Mouse (Mus musculus) central nervous system, embryonic 18 days (tissue): ENCODE data around the gene Arl2. TPM values are rescaled to one million over a fixed set of nuclear protein-coding genes. Genes with fewer than 3 reads are reported as not detected.

Experiments used
- polyA plus RNA-seq: library from polyadenylated mRNA; depleted of rRNA; stranded (reverse); fragments of >200 nt; gene quantifications from 2 replicates; pipeline ENCODE4 v1.2.3, GENCODE M21; 2012; rRNA removed

The Arl2 gene
- polyA plus RNA-seq, result 107 and 108 TPM in 2 replicates

GRCm38 (mm10) chr19:6141394-6141749 is at the start of gene Arl2:
TSS of gene Arl2 (minus strand) at chr19:6141548.

GRCm38 (mm10) chr19:6184131-6184530 is 42.8 kb upstream of the Arl2 start, which contains the start of gene Majin:
TSS of gene Majin (plus strand) at chr19:6184388.

GRCm38 (mm10) chr19:6140678-6141393 is 512 bp downstream of the Arl2 start, which contains the start of gene Batf2:
TSS of gene Batf2 (plus strand) at chr19:6140983.

GRCm38 (mm10) chr19:6127760-6128341 is 13.5 kb downstream of the Arl2 start, which contains the start of gene Snx15:
TSS of gene Snx15 (minus strand) at chr19:6128304.

GRCm38 (mm10) chr19:6117986-6118676 is 23.2 kb downstream of the Arl2 start, which contains the start of gene Sac3d1:
TSS of gene Sac3d1 (minus strand) at chr19:6118650.

GRCm38 (mm10) chr19:6105586-6105985 is 35.8 kb downstream of the Arl2 start, which contains the start of gene Naaladl1:
TSS of gene Naaladl1 (plus strand) at chr19:6105782.

GRCm38 (mm10) chr19:6094119-6094518 is 47.2 kb downstream of the Arl2 start, which contains the start of gene AC131692.1:
TSS of gene AC131692.1 (plus strand) at chr19:6094419.

GRCm38 (mm10) chr19:6084478-6085248 is 56.7 kb downstream of the Arl2 start, which contains the start of the genes Zfpl1 and Cdca5:
TSS of gene Zfpl1 (minus strand) at chr19:6084956.
TSS of gene Cdca5 (plus strand) at chr19:6084983.

Other genes starting within 250 kb of the Arl2 start
- 12.6 and 14.4 TPM in 2 replicates for gene Tigd3, start 247.4 kb downstream of the Arl2 start, polyA plus RNA-seq
- gene Dpf2, start 228.5 kb downstream of the Arl2 start, polyA plus RNA-seq, result 147 and 151 TPM in 2 replicates
- 17.8 and 18.1 TPM in 2 replicates for gene Cdc42ep2, start 216.7 kb downstream of the Arl2 start, polyA plus RNA-seq
- gene Pola2, start 177.3 kb downstream of the Arl2 start, polyA plus RNA-seq, result 27.5 and 30.6 TPM in 2 replicates
- not detected in 2 replicates for gene Slc22a20, start 155.4 kb downstream of the Arl2 start, polyA plus RNA-seq
- 8.7 and 8.9 TPM in 2 replicates for gene Capn1, start 125.7 kb downstream of the Arl2 start, polyA plus RNA-seq
- gene Syvn1, start 95.0 kb downstream of the Arl2 start, polyA plus RNA-seq, result 19.9 and 20.2 TPM in 2 replicates
- 44.9 and 46.3 TPM in 2 replicates for gene Mrpl49, start 83.8 kb downstream of the Arl2 start, polyA plus RNA-seq
- 1,265 and 1,281 TPM in 2 replicates for gene Fau, start 83.7 kb downstream of the Arl2 start, polyA plus RNA-seq
- 31.8 and 33.0 TPM in 2 replicates for gene Znhit2, start 80.4 kb downstream of the Arl2 start, polyA plus RNA-seq
- gene Tm7sf2, start 73.2 kb downstream of the Arl2 start, polyA plus RNA-seq, result 99.6 and 104 TPM in 2 replicates
- gene Vps51, start 64.3 kb downstream of the Arl2 start, polyA plus RNA-seq, result 87.7 and 91.1 TPM in 2 replicates
- 0.17 TPM in 1 of 2 replicates, not detected in the other for gene Tmem262, start 61.5 kb downstream of the Arl2 start, polyA plus RNA-seq
- 1.5 and 1.6 TPM in 2 replicates for gene Gm28374, start 59.3 kb downstream of the Arl2 start, polyA plus RNA-seq
- 86.3 and 98.7 TPM in 2 replicates for gene Zfpl1, start 56.6 kb downstream of the Arl2 start, polyA plus RNA-seq
- 4.4 and 4.7 TPM in 2 replicates for gene Cdca5, start 56.6 kb downstream of the Arl2 start, polyA plus RNA-seq
- gene AC131692.1, start 47.1 kb downstream of the Arl2 start, polyA plus RNA-seq, result 0.09 and 0.18 TPM in 2 replicates
- 0.59 and 0.63 TPM in 2 replicates for gene Naaladl1, start 35.8 kb downstream of the Arl2 start, polyA plus RNA-seq
- 51.8 and 53.5 TPM in 2 replicates for gene Sac3d1, start 22.9 kb downstream of the Arl2 start, polyA plus RNA-seq
- gene Snx15, start 13.2 kb downstream of the Arl2 start, polyA plus RNA-seq, result 55.8 and 56.8 TPM in 2 replicates
- 0.15 TPM in 1 of 2 replicates, not detected in the other for gene Batf2, start 565 bp downstream of the Arl2 start, polyA plus RNA-seq
- gene Majin, start 42.8 kb upstream of the Arl2 start, polyA plus RNA-seq, result 0.05 TPM in 1 of 2 replicates, not detected in the other
- 0.11 TPM in 1 of 2 replicates, not detected in the other for gene Gpha2, start 84.8 kb upstream of the Arl2 start, polyA plus RNA-seq
- gene Ppp2r5b, start 94.3 kb upstream of the Arl2 start, polyA plus RNA-seq, result 152 TPM in 2 replicates
- gene Atg2a, start 100.1 kb upstream of the Arl2 start, polyA plus RNA-seq, result 17.8 and 20.5 TPM in 2 replicates
- 147 and 154 TPM in 2 replicates for gene Ehd1, start 135.2 kb upstream of the Arl2 start, polyA plus RNA-seq
- gene Cdc42bpg, start 164.9 kb upstream of the Arl2 start, polyA plus RNA-seq, result 3.8 and 3.9 TPM in 2 replicates
- 94.3 and 100.0 TPM in 2 replicates for gene Men1, start 193.4 kb upstream of the Arl2 start, polyA plus RNA-seq
- gene Map4k2, start 199.6 kb upstream of the Arl2 start, polyA plus RNA-seq, result 137 and 144 TPM in 2 replicates
- 105 and 134 TPM in 2 replicates for gene Sf1, start 222.1 kb upstream of the Arl2 start, polyA plus RNA-seq
- 4.8 and 13.2 TPM in 2 replicates for gene Pygm, start 242.9 kb upstream of the Arl2 start, polyA plus RNA-seq